Mouse (Mus musculus) ES-CJ7 (cell line): ENCODE measurements at regions not wholly inside any gene's neighbourhood (a gene's known extent, or its start where the extent isn't known, plus 50 kb on each side); places are given as distances from the start of the nearest gene placed in this dataset.

Experiments used
- DNase-seq: peaks from one replicate; pipeline ENCODE4 v3.0.0; 2011; ENCODE audit warnings: low read depth, low spot score

DNA sequence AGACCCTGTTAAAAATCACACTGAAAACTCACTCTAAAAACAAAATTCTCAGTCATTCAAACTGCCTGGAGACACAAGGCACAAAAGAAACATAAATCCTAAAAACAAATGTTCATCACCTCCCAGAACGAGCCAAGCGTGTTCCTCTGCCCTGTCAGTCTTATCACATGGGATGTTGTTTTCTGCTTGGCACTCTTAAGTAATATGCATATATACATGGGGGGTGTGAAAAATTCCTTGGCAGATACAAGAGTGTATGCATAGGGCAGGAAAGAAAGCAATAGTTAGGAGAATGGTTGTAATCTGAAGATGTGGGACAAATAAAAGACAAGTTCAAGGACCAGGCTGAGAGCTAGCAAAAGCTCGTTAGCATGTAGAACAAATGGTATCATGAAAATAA lies 179.4 kb downstream of the Qdpr start:
- DNase-seq = no peak

DNA sequence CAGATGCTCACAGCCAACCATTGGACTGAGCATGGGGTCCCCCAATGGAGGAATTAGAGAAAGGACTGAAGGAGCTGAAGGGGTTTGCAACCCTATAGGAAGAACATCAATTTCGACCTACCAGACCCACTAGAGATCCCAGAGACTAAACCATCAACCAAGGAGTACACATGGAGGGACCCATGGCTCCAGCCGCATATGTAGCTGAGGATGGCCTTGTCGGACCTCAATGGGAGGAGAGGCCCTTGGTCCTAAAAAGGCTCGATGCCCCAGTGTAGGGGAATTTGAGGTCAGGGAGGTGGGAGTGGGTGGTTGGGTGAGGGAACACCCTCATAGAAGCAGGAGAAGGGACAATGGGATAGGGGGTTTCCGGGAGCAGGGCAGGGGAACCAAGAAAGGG lies 180.6 kb downstream of the Qdpr start:
- no peak for DNase-seq

DNA sequence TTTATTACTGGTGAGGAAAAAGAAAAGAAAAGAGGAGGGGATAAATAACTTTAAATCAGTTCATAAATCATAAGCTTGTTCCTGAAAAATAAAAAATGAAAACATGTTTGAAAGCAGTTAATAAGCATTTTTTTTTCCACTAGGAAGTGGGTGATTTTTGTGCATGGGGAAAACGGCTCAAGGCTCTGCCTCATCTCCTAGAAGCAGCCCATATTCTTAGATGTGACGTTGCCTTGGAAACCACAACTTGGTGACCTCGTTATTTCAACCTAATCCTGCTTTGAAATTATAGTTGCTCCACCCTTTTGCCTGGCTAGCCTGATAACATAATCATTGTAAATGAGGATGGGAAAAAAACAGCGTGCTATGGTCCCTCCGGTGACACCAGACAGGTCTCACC lies 183.1 kb downstream of the Qdpr start:
- DNase-seq = no peak

DNA sequence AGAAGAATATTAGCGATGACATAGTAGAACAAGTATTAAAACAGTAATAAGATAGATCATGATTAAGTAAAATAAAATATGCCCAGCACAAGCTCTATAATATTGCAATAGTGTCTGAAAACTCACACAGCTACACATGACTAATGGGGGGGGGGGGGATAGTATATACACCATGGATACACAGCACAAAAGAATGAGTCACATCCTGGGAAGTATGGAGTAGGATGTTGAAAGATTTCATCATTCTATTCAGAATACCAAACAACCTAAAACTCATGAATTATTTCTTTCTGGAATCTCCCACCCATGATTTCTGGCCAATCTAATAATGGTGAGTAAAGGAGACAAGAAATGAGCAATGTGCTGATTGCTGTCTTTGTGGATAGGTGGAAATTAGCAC lies 191.6 kb downstream of the Qdpr start:
- no peak for DNase-seq

DNA sequence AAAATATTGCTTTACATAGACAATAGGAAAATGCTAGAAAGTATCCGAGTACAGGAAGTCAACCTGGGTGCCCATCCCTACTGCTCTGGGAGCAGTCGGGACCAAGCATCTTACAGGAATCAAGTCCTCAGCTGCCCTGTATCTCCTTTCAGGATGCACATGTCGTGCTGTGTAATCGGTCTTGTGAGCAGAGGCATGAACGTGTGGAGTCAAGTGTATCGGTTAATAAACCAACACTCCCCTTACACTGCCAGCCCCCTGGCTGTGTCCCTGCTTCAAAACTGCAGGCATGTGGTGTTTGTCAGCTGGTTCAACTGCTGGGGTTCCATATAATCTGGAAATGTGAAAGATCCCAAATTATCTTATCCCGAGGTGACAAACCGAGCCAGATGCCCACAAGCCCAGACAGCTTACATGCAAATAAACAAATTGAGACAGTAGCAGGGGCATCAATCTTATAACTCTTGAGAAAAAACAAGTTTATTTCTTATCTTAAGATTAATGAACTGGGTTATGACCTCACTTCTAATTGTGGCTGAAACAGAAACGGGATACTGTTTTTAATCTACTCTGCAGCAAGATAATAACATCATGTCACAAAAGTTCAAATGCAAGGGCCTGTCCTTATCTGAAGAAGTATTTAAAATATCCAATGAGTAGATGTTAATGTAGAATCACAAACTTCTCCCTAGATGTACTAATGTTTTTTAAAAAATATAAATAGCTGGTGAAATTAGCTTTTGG lies 193.6 kb downstream of the Qdpr start:
- DNase-seq = no peak

DNA sequence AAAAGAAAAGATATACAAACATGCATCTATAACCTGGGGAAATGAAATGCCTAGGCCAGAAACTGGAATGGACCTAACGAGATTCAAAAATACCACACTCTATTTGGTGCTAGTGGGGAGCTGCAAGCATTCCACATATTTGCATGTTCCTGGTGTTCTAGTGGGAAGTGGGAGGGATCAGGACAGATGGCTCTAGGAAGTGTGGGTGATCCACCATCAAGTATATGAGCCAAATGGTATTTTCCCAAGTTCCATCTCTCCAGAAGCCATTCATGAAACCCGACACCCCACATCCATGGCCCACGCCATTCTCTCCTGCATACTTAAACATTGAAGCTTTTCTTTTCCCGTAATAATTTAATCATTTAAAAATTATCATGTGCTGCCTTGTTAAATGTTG lies 218.2 kb downstream of the Qdpr start:
- no peak for DNase-seq

DNA sequence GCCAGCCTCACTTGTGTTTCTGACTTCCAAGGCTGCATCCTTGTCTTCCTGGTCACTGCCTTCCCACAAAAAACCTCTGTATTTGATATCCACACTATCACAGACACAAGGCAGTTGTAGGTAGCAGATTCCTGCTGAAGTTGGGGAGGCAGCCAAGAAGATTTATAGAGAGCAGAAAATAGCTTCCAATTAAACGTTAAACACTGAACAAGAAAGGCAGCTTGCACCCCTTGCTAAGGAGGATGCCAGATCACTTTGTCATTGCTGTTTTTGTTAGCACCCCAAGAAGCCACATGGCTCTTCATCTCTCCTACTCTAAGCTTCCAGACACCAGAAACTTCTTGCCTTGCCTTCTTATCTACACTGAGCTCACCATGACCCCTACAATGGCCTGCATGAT lies 219.9 kb downstream of the Qdpr start:
- no peak for DNase-seq

DNA sequence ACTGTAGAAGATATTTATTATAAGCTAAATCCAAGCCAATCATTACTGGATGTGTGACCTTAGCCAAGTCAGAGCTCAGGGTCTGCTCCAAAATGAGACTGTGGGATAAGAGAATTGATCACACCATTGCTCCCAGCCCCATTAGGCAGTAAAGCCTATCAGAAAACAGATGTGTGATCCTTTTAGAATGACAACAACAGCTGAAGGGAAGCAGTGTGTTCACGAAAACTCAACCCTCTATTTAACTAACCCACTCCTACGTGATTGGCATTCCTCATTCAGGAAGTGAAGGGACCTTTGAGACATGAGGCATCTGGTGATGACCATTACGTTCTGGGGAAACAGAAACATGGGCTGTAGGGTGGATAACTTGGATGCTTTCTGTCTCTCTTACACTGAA lies 220.6 kb downstream of the Qdpr start:
- DNase-seq = no peak

DNA sequence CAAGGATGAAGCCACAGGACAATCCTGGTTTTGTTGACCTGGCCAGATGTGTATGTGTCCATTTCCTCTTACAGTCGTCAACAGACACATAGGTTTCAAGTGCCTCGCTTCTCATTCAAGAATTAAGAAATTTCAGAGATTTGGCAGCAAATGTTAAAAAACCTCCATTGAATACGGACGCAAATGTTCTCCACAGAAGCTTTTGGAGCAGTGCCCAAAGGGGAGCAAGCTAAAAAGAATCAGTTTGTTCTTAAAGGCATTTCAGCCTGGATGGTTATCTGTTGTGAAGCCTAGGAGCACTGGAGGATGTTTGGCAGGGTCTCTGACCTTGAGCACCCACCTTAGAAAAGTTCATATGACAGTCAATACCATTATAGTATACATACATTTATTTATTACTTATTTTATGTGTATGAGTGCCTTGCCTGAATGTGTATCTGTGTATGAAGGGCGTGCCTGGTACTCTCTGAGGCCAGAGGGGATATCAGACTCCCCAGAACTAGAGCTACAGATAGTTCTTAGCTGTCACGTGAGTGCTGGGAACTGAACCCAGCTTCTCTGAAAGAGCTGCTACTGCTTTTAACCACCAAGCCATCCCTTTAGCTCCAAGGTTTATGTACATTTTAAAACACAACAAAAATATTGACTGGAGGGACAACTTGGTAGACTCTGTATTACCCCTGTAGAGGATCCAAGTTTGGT lies 221.7 kb downstream of the Qdpr start:
- DNase-seq = no peak

DNA sequence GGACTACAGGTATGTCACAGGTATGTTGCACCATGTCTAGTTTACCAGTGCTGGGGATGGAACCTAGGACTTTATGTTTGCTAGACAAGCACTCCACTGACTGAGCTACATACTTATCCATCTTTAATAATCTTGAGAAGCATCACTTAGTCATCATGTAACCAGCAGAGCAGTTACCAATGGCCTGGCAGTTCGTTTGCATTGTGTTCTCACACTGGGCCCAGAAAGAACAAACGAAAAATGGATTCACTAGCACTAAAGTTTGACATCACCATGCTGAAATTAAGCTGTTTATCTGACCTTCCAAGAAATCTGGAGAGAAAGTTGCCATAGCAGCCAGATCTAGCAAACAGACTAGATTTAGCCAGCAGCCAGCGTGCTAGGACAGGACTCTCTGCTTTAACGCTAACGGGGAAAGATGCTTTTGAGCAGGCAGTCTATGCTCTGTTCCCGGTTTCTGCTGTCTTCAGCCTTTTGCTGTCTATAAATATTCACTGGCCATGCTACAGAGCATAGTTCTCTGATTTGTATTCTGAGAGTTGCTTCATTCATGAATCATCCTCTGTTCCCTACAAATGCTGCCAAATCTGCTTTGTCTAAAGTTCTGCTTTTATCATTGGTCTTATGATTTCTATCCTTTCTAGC lies 229.6 kb downstream of the Qdpr start:
- no peak for DNase-seq

DNA sequence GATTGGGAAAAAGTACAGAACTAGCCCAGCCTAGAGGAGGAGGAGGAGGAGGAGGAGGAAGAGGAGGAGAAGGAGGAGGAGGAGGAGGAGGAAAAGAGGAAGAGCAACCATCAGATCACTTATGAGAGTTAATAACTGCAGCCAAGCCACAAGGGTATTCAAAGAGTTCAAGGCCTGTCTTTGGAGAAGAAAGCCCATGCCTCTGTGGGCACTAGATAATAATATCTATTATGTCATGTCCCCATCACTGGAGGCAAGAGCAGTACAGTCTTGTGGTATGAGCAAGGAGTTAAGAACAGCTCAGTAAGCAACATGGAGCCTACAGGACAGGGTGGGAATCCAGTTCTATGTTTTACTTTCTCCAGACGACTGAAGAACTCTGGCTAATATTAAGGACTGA lies 230.5 kb downstream of the Qdpr start:
- no peak for DNase-seq

DNA sequence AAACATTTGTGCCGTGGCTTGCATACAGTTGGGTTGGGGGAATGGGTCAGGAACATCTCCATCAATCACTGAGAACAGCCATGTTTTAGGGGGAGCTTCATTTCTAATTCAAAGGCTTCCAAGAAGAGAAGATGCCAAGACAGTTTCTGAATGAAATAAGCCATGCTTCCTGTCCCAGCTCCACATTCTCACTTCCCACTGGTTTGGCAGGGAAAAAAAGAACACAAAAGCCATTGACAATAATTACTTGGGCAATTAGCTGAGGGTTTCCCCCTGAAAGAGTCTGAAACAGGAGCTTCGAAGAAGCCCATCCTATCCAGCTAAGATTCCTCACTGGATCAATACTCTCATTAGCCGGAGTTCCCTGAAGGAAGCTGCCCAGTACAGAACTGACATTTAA lies 230.9 kb downstream of the Qdpr start:
- no peak for DNase-seq

DNA sequence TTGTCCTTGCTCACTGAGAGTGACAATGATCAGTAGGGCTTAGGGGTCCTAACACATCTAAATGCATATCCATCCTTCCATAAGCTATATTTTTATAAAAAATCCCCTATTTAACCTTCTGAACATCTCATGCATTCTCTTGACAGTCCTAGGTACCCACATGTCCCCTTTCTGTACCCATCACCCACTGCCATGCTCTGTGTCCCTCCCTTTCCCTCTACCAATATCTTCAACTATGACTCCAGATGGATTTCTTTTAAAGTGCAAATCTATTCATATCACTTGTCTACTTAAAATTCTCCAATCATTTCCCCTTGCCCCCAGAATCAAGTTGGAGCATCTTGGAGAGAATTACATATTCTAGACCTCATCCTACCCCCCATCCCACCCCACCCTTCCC lies 235.6 kb downstream of the Qdpr start:
- no peak for DNase-seq

DNA sequence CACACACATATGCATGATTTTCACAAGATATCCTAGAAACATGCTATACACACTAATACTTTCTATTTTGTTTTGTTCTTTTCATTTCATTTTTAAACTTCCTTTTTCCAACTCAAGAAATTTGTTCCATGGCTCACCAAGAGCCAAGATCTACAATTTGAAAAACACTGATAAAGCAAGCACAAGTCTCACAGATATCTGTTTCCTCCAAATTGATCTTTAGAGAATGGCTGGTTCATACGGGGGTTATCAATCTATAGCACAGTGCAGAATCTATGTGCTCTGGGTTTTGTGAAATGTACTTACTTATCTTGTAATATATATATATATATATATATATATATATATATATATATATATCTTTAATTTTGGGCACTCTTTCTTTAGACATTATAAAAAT lies 251.6 kb downstream of the Qdpr start:
- no peak for DNase-seq

DNA sequence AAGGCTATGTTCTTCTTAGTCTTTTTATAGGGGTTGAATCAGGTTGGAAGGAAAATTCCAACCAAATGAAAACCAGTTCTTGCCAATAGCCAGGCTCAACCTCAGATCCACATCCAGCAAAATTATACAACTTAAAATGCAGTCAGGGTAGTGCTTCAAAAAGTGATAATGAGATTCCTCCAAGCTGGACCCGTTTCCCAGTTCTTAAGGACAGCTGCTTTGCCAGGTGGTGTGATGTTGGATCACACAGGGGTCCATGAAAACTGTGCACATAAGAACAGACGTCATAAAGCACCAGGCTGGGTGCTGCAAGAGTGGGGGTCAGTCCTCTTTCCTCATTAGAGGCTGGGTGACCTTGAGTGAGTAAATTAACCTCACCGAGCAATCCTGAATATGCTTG lies 253.9 kb downstream of the Qdpr start:
- no peak for DNase-seq

DNA sequence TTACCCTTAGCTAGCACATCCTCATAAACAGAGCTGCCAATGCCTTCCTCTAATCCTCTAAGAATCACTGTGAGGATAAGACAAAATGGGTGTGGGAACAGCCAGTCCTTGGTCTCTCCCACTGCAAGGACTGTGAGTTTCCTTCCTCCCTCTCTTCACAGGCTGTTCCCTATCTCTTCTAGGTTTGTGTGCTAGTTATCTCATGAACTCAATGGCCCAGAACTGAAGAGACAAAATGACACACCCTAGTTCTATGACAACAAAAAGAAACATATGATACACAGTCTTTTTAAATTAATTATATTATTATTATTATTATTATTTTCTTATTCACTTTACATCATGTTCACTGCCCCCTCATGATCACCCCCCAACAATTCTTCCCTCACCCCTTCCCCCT lies 257.7 kb downstream of the Qdpr start:
- no peak for DNase-seq

DNA sequence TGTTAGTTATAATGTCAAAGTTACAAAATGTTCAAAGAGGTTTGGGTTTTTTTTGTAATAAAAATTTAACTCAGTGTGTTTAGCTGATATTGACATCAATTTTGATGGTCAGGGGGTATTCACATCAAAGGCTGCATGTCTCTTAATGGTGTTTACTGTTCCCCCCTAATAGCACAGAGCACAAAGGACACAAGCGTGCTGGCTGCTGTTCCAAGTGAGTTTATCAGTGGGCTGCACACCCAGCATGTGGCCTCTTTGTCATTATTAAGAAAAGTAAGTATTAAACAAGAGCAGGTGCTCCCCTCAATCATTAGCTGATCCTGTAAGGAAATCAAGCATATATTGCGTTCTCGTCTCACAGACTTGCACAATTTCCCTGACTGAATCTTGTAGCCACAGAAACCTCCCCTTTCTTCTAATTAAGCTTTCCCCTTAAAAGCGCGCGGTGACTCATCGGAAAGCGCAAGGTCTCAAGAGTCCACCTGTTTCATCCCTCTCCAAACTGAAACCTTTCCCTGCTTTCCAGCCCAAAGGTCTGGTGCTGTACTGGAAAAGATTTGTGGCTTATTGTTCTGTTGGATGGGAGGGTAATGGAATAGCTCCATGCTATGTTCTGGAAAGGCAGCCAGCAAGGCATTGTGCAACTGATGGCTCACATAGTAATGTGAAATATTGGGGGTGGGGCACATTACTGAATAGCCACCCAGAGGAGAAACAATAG lies 276.8 kb downstream of the Qdpr start:
- no peak for DNase-seq

DNA sequence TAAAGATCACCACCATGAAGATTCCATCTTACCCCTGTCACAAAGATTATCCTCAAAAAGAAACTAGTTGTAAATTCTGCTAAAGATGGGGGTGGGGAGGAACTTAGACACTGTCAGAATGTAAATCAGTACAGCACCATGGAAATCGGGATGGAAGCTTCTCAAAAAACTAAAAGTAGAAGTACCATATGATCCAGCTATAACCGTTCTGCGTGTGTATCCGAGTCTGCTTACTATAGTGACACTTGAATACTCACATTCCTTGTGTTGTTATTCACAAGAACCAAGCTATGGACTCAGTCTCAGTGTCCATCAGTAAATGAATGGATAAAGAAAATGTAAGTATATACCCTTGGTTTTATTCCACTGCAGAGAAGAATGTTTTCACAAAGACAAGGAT lies 290.8 kb downstream of the Qdpr start:
- DNase-seq = no peak

DNA sequence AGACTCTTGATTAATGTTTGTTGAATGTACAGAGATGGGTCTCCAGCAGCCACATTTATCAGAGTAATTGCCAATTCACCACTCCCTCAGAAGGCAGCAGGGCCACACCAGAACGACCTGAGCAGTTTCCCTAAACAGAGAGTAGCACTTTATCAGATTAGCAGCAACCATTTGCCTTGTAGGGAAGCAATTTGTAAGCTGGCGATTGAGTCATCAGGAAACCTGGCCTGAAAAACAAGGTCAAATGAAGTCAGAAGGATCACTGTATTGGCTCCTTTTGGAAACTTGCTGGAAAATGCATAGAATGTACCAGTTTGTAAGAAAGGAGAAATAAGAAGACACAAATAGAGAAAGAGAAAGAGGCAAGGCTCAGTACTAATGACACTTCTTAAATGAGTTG lies 295.1 kb downstream of the Qdpr start:
- no peak for DNase-seq

DNA sequence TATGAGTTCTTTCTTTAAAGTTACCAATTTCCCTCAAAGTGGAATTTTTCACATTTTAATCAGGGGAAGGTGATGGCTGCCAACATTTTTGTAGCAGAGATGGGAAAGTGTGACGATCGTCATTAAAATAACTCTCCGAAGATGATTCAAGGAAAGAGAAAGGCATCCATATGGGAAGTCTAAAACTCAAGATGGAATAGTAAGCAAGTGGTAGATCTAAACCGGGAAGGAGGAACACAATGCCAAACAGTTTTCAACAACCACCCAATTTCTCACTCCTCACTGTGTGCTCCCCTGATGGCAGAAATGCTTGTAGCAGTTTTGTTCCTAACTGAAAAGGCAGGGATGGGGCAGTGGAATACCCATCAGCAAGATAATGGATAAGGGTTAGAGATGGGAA lies 305.9 kb downstream of the Qdpr start:
- no peak for DNase-seq

DNA sequence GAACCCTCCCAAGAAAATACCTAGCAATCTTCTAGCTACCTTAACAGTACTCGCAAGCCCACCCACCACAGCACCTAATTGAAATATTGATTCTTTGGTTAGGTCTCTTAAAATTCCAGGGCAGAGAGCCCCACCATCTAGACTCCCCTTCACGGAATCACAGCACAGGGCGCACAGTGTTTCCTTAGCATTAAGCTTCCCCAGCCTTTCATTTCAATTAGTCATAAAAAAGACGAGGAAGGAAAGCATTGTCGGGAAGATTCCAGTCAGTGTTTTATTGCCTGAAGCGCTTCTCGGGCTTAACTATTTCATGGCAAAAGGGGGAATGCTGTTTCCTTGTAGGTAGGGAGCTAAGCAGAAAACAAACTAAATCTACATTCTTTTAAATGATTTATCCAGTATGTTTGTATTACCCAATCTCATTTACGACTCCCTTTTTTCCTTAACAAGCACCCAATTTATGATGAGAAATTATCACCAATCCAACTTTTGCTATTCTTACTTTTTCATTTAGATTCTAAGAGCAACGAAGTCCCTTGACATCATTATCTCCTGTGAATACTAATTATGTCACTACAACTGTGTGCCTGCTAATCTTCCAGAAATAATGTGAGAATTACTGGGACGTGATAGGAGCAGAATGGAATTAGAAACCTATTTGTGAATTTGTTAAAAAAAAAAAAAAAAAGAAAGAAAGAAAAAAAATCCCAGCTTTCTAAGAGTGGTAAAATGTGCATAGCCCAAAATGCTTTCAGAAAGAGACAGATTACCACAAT lies 312.6 kb downstream of the Qdpr start:
- DNase-seq = no peak

DNA sequence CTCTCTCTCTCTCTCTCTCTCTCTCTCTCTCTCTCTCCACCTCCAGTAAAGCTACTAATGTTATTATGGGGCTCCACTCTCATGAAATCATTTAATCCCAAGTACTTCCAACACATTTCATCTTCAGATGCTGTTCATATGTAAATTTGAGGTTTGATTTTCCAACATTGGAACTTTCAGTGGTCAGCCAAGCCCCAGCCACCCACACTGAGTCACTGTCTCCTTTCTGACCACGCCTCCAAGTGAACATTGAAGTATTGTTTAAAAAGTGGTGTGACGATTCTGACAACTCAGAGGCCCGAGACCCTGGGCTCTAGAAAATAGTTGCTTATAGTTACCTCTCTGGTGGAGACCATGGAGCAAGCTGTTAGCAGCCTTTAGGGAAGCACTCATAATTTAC lies 313.3 kb downstream of the Qdpr start:
- DNase-seq = no peak
